ENCODE assay signal across 24 mouse cellular contexts in genomic region chr17:58201148-58201547, GRCm38 (mm10).
DNase-seq lines count a peak whose midpoint lies in the region; ATAC-seq and TF ChIP-seq lines count a peak whose summit lies in the region.
"Had no signal": no experiment of that assay in that cellular context is flagged by ENCODE, and none has a peak within 500 bp of the region (broad histone marks: within the 10 kb centered on the region; RNA-seq: fewer than 3 reads in every experiment).

No protein-coding gene starts in this region.

- ATAC-seq in kidney, embryonic 15.5 days (replicated peaks; ENCODE audit: low FRiP score) = no peak
- peak; percentile 61; the same call in 1 of the 2 replicates for ATAC-seq in intestine, embryonic 15.5 days
- peak; percentile 79 for ATAC-seq in intestine, embryonic 16.5 days
- peak; percentile 93 for ATAC-seq in stomach, postnatal 0 days (ENCODE audit: low FRiP score, low TSS enrichment)
- no peak for ATAC-seq in midbrain, postnatal 0 days (ENCODE audit: low FRiP score)
- ATAC-seq: forebrain, embryonic 14.5 days had no signal

- no peak overlapping the region for H3K9ac ChIP-seq in kidney, embryonic 15.5 days
- H3K9ac ChIP-seq in intestine, embryonic 15.5 days = no peak overlapping the region
- no peak overlapping the region for H3K9ac ChIP-seq in intestine, embryonic 16.5 days (ENCODE audit: low read depth, low read length)
- no peak overlapping the region for H3K9ac ChIP-seq in stomach, postnatal 0 days (ENCODE audit: low read length)
- no peak overlapping the region for H3K9ac ChIP-seq in midbrain, postnatal 0 days (replicated peaks; ENCODE audit: low read length, poor library complexity, severe bottlenecking)
- H3K9ac ChIP-seq: embryonic facial prominence, embryonic 13.5 days; embryonic facial prominence, embryonic 15.5 days; forebrain, embryonic 12.5 days had no signal

- WGBS in kidney, embryonic 15.5 days = 80% methylated on average over 2 of the region's 2 CpGs
- 91% methylated on average over 2 of the region's 2 CpGs for WGBS in intestine, embryonic 15.5 days
- 83% methylated on average over 2 of the region's 2 CpGs for WGBS in intestine, embryonic 16.5 days
- WGBS in stomach, postnatal 0 days = 72% methylated on average over 2 of the region's 2 CpGs
- WGBS in midbrain, postnatal 0 days = 76% methylated on average over 2 of the region's 2 CpGs

- no peaks in the 10 kb centered on the region for H3K36me3 ChIP-seq in kidney, embryonic 15.5 days
- H3K36me3 ChIP-seq in intestine, embryonic 15.5 days = no peaks in the 10 kb centered on the region
- H3K36me3 ChIP-seq in intestine, embryonic 16.5 days (ENCODE audit: control insufficient read depth, insufficient read depth, low read length) = no peaks in the 10 kb centered on the region
- no peaks in the 10 kb centered on the region for H3K36me3 ChIP-seq in stomach, postnatal 0 days (ENCODE audit: control insufficient read depth, insufficient read depth, low read length)
- no peaks in the 10 kb centered on the region for H3K36me3 ChIP-seq in midbrain, postnatal 0 days (ENCODE audit: insufficient read depth, low read length)
- H3K36me3 ChIP-seq: embryonic facial prominence, embryonic 13.5 days; embryonic facial prominence, embryonic 15.5 days; forebrain, embryonic 10.5 days; forebrain, embryonic 12.5 days had no signal

- no peaks in the 10 kb centered on the region for H3K27me3 ChIP-seq in kidney, embryonic 15.5 days
- H3K27me3 ChIP-seq in intestine, embryonic 15.5 days (replicated peaks) = no peaks in the 10 kb centered on the region
- no peaks in the 10 kb centered on the region for H3K27me3 ChIP-seq in intestine, embryonic 16.5 days (replicated peaks; ENCODE audit: control insufficient read depth, insufficient read depth, low read length)
- no peaks in the 10 kb centered on the region for H3K27me3 ChIP-seq in stomach, postnatal 0 days (ENCODE audit: control insufficient read depth, insufficient read depth, low read length)
- H3K27me3 ChIP-seq in midbrain, postnatal 0 days (ENCODE audit: insufficient read depth, low read length) = no peaks in the 10 kb centered on the region
- H3K27me3 ChIP-seq: embryonic facial prominence, embryonic 13.5 days; embryonic facial prominence, embryonic 15.5 days; forebrain, embryonic 12.5 days had no signal

- no peaks in the 10 kb centered on the region for H3K9me3 ChIP-seq in kidney, embryonic 15.5 days (replicated peaks)
- H3K9me3 ChIP-seq in intestine, embryonic 15.5 days = no peaks in the 10 kb centered on the region
- H3K9me3 ChIP-seq in intestine, embryonic 16.5 days (ENCODE audit: control insufficient read depth, low read length) = no peaks in the 10 kb centered on the region
- no peaks in the 10 kb centered on the region for H3K9me3 ChIP-seq in stomach, postnatal 0 days (ENCODE audit: control insufficient read depth, low read length)
- no peaks in the 10 kb centered on the region for H3K9me3 ChIP-seq in midbrain, postnatal 0 days (ENCODE audit: low read length)
- H3K9me3 ChIP-seq: embryonic facial prominence, embryonic 13.5 days; embryonic facial prominence, embryonic 15.5 days; forebrain, embryonic 10.5 days; forebrain, embryonic 12.5 days had no signal

- TF ChIP-seq EP300 in stomach, postnatal 0 days (optimal IDR thresholded peaks at IDR 0.05) = no peak

- no peak overlapping the region for H3K4me3 ChIP-seq in kidney, embryonic 15.5 days (replicated peaks)
- H3K4me3 ChIP-seq in intestine, embryonic 15.5 days (replicated peaks) = no peak overlapping the region
- H3K4me3 ChIP-seq in intestine, embryonic 16.5 days (ENCODE audit: low read length) = no peak overlapping the region
- no peak overlapping the region for H3K4me3 ChIP-seq in stomach, postnatal 0 days (ENCODE audit: low read depth, low read length)
- no peak overlapping the region for H3K4me3 ChIP-seq in midbrain, postnatal 0 days (ENCODE audit: low read depth, low read length)
- H3K4me3 ChIP-seq: embryonic facial prominence, embryonic 13.5 days; embryonic facial prominence, embryonic 15.5 days; erythroblast, embryonic 14.5 days; forebrain, embryonic 10.5 days; forebrain, embryonic 12.5 days had no signal

- H3K27ac ChIP-seq in kidney, embryonic 15.5 days = no peak overlapping the region
- H3K27ac ChIP-seq in intestine, embryonic 15.5 days = no peak overlapping the region
- no peak overlapping the region for H3K27ac ChIP-seq in intestine, embryonic 16.5 days (ENCODE audit: low read length)
- no peak overlapping the region for H3K27ac ChIP-seq in stomach, postnatal 0 days (replicated peaks)
- H3K27ac ChIP-seq in midbrain, postnatal 0 days (ENCODE audit: low read depth, low read length) = no peak overlapping the region
- H3K27ac ChIP-seq: embryonic facial prominence, embryonic 13.5 days; embryonic facial prominence, embryonic 15.5 days; forebrain, embryonic 10.5 days; forebrain, embryonic 12.5 days had no signal

- H3K4me1 ChIP-seq in kidney, embryonic 15.5 days = no peaks in the 10 kb centered on the region
- no peaks in the 10 kb centered on the region for H3K4me1 ChIP-seq in intestine, embryonic 15.5 days (replicated peaks)
- no peaks in the 10 kb centered on the region for H3K4me1 ChIP-seq in intestine, embryonic 16.5 days (ENCODE audit: control insufficient read depth, insufficient read depth, low read length)
- H3K4me1 ChIP-seq in stomach, postnatal 0 days (replicated peaks; ENCODE audit: control insufficient read depth, insufficient read depth) = no peaks in the 10 kb centered on the region
- no peaks in the 10 kb centered on the region for H3K4me1 ChIP-seq in midbrain, postnatal 0 days (ENCODE audit: insufficient read depth, low read length)
- H3K4me1 ChIP-seq: embryonic facial prominence, embryonic 13.5 days; embryonic facial prominence, embryonic 15.5 days; forebrain, embryonic 10.5 days; forebrain, embryonic 12.5 days had no signal

- H3K4me2 ChIP-seq in kidney, embryonic 15.5 days = no peak overlapping the region
- no peak overlapping the region for H3K4me2 ChIP-seq in intestine, embryonic 15.5 days (replicated peaks)
- no peak overlapping the region for H3K4me2 ChIP-seq in intestine, embryonic 16.5 days (ENCODE audit: low read depth, low read length)
- H3K4me2 ChIP-seq in stomach, postnatal 0 days (replicated peaks; ENCODE audit: low read depth) = no peak overlapping the region
- no peak overlapping the region for H3K4me2 ChIP-seq in midbrain, postnatal 0 days (ENCODE audit: low read depth, low read length, poor library complexity, severe bottlenecking)
- H3K4me2 ChIP-seq: embryonic facial prominence, embryonic 13.5 days; embryonic facial prominence, embryonic 15.5 days; forebrain, embryonic 12.5 days had no signal

- DNase-seq in kidney, adult 9 months = peak; percentile 1
- no peak for DNase-seq in stomach, postnatal 0 days (ENCODE audit: low spot score)
- DNase-seq in layer of hippocampus, postnatal 25 days (ENCODE audit: extremely low spot score in 1 of 2, low spot score in 1 of 2) = no peak
- no peak for DNase-seq in right cerebral cortex, postnatal 36 days (ENCODE audit: low spot score in 2 of 2)
- DNase-seq in midbrain, postnatal 0 days (ENCODE audit: low spot score) = no peak
- DNase-seq: adrenal gland, adult 2 months; adrenal gland, postnatal 10 days; adrenal gland, postnatal 25 days; cerebellum, adult 11 months; cerebellum, adult 18-20 months; cerebellum, adult 8-10 months; cerebellum, adult 9-11 months; cerebellum, postnatal 14 days; cerebellum, postnatal 36 days; embryo, embryonic 11 days had no signal

- TF ChIP-seq CTCF in stomach, postnatal 0 days (IDR thresholded peaks at IDR 0.05; ENCODE audit: low read depth) = no peak
- TF ChIP-seq CTCF in midbrain, postnatal 0 days (IDR thresholded peaks at IDR 0.05) = no peak

Comparison
In these comparisons a context has a peak if more than half of its experiments do, and no peak if none do; other contexts are left out.
1. ATAC-seq: peak in intestine, embryonic 15.5 days (single experiment), intestine, embryonic 16.5 days (single experiment) and stomach, postnatal 0 days (single experiment); none in kidney, embryonic 15.5 days (single experiment) and midbrain, postnatal 0 days (single experiment).